Mouse (Mus musculus) sigmoid colon, adult 10 weeks (tissue): Measurements from ENCODE around the gene Sqstm1. TPM values are rescaled to one million over a fixed set of nuclear protein-coding genes. Genes with fewer than 3 reads are reported as not detected.

Experiments used
- polyA plus RNA-seq: library from polyadenylated mRNA; stranded (reverse); fragments of 350-450 nt; fragmentation: Illumina TruSeq; extraction: RNeasy Lipid Tissue Mini Kit (QIAGEN cat#74804); gene quantifications from one replicate; pipeline ENCODE4 v1.2.3, GENCODE M21; 2014; ENCODE audit warnings: low read depth, low replicate concordance

Sqstm1 gene
- polyA plus RNA-seq, result 237 TPM

DNA sequence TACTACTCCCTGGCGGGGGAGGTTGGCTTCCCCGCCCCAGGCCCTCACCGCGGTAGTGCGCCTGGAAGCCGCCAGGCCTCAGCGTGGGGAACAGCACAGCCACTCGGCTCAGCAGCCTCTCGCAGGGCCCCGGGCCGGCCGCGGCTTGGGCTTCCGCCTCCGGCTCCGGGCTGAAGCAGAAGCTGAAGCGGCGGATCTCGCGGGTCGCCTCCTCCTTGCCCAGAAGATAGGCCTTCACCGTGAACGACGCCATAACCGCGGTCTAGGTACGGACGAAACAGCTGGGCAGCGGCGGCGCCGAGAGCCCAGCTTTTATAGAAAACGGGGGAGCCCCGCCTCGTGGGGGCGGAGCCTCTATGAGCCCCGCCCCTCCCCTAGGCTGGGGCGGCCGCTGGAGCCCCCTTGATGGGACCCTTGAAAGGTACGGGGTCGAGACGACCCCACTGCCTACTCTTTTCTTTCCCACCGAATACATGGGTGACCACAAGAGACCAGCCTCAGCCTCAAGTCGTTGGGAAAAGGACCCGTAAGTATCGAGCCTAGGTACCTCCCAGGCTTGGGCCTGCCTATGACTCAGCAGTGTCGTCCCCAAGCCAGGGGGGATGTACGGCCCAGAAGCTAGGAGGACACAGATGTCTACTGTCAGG, at the start of gene Sqstm1, which contains the start of gene Mgat4b:
Sqstm1 (minus strand) TSS at position 323 of the 647 bp plus-strand sequence.
Mgat4b (plus strand) TSS at position 386 of the 647 bp plus-strand sequence.

DNA sequence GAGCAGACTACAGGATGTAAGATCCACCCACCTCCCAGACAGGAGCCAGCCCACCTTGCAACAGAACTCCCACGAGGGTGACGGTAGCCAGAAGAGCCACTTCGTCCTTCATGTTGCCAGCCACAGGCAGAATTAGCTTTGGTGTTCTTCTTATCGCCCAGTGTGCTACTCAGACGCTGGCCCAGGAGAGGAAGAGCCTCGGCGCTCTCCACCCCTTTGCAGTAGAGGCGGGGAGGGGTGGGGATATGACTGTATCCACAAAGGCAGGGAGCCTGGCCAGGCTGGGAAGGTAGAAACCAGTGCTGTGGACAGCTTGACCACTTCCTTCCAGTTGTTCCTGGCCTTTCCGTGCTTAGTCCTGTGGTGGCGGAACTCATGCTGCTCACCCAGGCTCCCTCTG, 27.7 kb upstream of the Sqstm1 start, which contains the start of gene Ltc4s:
Ltc4s (minus strand) TSS at position 293 of the 400 bp plus-strand sequence.

DNA sequence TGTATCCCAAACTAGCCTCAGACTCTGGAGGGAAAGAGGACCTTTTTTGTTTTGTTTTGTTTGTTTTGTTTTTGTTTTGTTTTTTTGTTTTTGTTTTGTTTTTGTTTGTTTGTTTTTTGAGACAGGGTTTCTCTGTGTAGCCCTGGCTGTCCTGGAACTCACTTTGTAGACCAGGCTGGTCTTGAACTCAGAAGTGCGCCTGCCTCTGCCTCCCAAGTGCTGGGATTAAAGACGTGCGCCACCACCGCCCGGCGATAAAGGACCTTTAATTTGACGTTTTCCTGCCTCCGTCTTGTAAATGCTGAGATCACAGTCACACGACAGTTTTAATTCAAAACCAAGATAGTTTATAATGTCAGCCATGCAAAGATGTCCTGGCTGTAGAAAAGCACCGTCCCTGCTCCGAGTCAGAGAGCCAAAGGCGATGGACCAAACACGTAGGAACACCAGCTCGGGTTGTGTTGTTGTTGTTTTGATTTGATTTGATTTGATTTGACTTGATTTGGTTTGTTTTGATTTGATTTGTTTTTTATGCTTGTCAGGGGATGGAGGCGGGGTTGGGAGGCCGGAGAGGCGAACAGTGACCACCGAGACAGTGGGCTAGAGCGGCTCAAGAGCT, 36.4 kb downstream of the Sqstm1 start, which contains the start of gene Mrnip:
Mrnip (plus strand) TSS at position 334 of the 619 bp plus-strand sequence.

Other genes with a start within 250 kb of the Sqstm1 start
- gene Rnf130, start 185.5 kb downstream of the Sqstm1 start, polyA plus RNA-seq, result 186 TPM
- gene Tbc1d9b, start 79.4 kb downstream of the Sqstm1 start, polyA plus RNA-seq, result 4.3 TPM
- not detected for gene Mrnip, start 36.4 kb downstream of the Sqstm1 start, polyA plus RNA-seq
- 9.8 TPM for gene Mgat4b, start 63 bp upstream of the Sqstm1 start, polyA plus RNA-seq
- gene Ltc4s, start 27.8 kb upstream of the Sqstm1 start, polyA plus RNA-seq, result not detected
- 8.5 TPM for gene Maml1, start 81.5 kb upstream of the Sqstm1 start, polyA plus RNA-seq
- 524 TPM for gene Canx, start 114.8 kb upstream of the Sqstm1 start, polyA plus RNA-seq
- not detected for gene Cby3, start 143.6 kb upstream of the Sqstm1 start, polyA plus RNA-seq
- gene Hnrnph1, start 166.2 kb upstream of the Sqstm1 start, polyA plus RNA-seq, result 1,214 TPM
- gene Rufy1, start 220.3 kb upstream of the Sqstm1 start, polyA plus RNA-seq, result 34.1 TPM